Mouse (Mus musculus): ENCODE data around the gene Aak1.

DNA sequence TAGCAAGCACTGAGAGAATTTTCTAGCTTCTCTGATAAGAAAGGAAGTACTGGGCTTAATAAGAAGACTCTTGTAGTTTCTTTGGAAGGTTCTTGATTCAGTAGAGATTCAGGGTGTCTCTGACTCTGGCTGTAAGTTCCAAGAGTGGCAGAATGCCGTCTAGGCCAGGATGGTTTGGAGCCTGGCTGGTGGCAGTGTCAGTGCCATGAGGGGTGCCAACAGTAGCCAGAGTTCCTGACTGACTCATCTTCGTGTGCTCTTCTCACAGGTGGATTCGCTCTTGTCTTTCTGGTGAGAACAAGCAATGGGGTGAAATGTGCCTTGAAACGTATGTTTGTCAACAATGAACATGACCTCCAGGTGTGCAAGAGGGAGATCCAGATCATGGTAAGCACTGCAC is 75.4 kb downstream of the Aak1 start:
- TF ChIP-seq CTCF (IDR thresholded peaks at IDR 0.05; ENCODE audit: extremely low read depth, insufficient read length, insufficient replicate concordance, low read depth, low read length) (no peak), POLR2A (IDR thresholded peaks at IDR 0.05; ENCODE audit: low read depth, low read length) (no peak)

All from small intestine, adult 2 months (tissue).